ENCODE assay signal across 21 mouse cellular contexts in the genomic region with DNA sequence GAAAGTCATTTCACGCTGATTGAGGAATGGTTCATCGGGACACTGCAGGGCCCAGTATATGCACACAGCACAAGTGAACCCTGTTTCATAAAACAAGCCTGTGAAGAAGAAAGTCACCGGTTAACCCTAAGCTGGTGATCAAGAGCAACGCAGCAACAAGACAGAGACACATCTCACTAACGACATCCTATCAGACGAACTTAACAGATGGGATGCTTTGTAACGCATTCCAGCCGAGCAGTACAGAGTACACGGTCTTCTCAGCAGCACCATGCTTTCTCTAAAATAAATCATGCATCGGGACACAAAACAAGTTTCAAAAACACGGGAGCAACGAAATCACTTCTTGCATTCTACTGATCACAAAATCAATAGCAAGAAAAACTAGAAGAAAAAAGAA. TPM values are rescaled to one million over a fixed set of nuclear protein-coding genes. Genes with fewer than 3 reads are reported as not detected.
A peak's percentile ranks its signal among the peaks of the same experiment; 100 is the strongest.
DNase-seq lines count a peak whose midpoint lies in the region; ATAC-seq and TF ChIP-seq lines count a peak whose summit lies in the region.
"Had no signal": no experiment of that assay in that cellular context is flagged by ENCODE, and none has a peak within 500 bp of the region (broad histone marks: within the 10 kb centered on the region; RNA-seq: fewer than 3 reads in every experiment).

No protein-coding gene starts in this region.

- TF ChIP-seq CTCF in brain, embryonic 14.5 days (IDR thresholded peaks at IDR 0.05; ENCODE audit: borderline replicate concordance, extremely low read depth, insufficient read depth, insufficient read length), result no peak

- TF ChIP-seq POLR2A in brain, embryonic 14.5 days (IDR thresholded peaks at IDR 0.05; ENCODE audit: borderline replicate concordance, extremely low read depth, insufficient read depth, insufficient read length, poor library complexity, severe bottlenecking), result no peak

- no peak for DNase-seq in frontal cortex, postnatal 10 days (ENCODE audit: low spot score in 2 of 2)
- DNase-seq in layer of hippocampus, adult 9-11 months, result peak; percentile 47
- DNase-seq in layer of hippocampus, adult 9-10 months (ENCODE audit: low spot score), result no peak
- peak; percentile 56 for DNase-seq in brain, adult 2 months (ENCODE audit: low read depth, low spot score)
- DNase-seq in brain, embryonic 14.5 days (ENCODE audit: low read depth), result peak; percentile 54
- DNase-seq in embryo, embryonic 11 days, result no peak
- no peak for DNase-seq in kidney, postnatal 25 days
- DNase-seq: adrenal gland, adult 8-10 months; cerebellum, adult 9-11 months; heart, postnatal 4 days; kidney, adult 18-20 months; kidney, postnatal 10 days; lung, adult 18-20 months; lung, postnatal 14 days; right cerebral cortex, adult 18-20 months; right cerebral cortex, postnatal 4 days; thymus, postnatal 14 days had no signal

- peak; percentile 29 for ATAC-seq in frontal cortex, adult (ENCODE audit: low TSS enrichment)
- ATAC-seq: inflammation-experienced regulatory T-cells, adult 6 months; liver, embryonic 12.5 days had no signal

RNA-seq across cellular contexts. Expression of gene Slit1, which starts 35.6 kb away (rescaled TPM):
- polyA plus RNA-seq in brain, embryonic 14.5 days (2012; rRNA removed), result 31.8 and 51.5 TPM in 2 replicates
- polyA plus RNA-seq: C2C12; inflammation-experienced regulatory T-cells, adult 6 months had no signal

Comparison
In these comparisons a context has a peak if more than half of its experiments do, and no peak if none do; other contexts are left out.
1. DNase-seq: peak in layer of hippocampus, adult 9-11 months (single experiment), brain, adult 2 months (single experiment) and brain, embryonic 14.5 days (single experiment); none in frontal cortex, postnatal 10 days (0 of 2), layer of hippocampus, adult 9-10 months (single experiment), embryo, embryonic 11 days (single experiment) and kidney, postnatal 25 days (0 of 2).